Mouse (Mus musculus): ENCODE measurements around the gene Fbxw11. TPM values are rescaled to one million over a fixed set of nuclear protein-coding genes. Genes with fewer than 3 reads are reported as not detected.
"Not testable (repeated sequence)": the region's sequence is repeated elsewhere in the genome, so short reads cannot be mapped to it uniquely, and the experiment has no call there.

Fbxw11 gene
- total RNA-seq, 1 experiment from 2014 or later: 49.9 TPM

DNA sequence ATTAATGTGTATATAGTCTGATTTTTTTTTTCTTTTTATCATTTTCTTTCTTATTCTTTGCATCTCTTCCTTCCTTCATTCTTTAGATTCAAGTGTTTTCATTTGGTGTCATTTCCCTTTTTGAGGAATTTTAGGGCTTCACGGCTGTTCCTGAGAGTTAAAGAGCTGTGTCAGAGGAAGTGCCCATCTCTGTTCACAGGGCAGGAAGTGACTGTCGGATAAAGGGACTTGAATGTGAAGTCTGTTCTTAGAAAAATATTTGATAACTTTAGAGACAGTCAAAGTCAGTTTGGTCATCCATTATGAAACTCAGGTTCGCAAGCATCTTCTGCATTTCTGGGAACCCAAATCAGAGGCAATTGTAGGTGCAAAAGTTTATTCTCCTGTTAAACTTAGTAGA, 55.2 kb downstream of the Fbxw11 start:
- ATAC-seq (ENCODE audit: extremely low read depth, insufficient number of reproducible peaks, low FRiP score, poor library complexity, severe bottlenecking): no peak

DNA sequence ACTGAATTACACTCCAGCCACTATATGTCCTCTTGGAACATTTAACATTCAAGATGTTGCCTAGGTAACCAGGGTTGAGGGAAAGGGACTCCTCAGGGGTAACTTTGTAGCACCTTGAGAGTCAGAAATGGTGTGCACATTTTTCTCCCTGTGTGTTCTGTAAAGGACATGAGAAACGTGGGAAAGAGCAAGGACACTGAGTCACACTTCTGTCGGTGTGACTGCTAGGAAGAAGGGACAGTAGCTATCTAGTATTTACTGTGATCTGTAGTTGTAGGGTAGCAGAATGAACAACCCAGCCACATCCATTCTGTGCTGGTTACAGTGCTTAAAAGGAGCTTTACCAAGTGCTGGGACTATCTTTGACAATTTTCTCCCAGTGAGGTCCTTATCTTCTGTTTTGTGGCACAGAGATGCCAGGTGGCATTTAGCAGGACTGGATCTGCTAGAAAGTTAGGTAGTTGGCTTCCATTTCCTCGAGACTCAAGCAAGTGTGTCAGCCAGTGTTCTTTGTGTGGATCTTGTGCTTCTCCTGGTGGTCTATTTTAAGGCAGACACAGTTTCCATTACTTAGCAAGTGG, 57.5 kb downstream of the Fbxw11 start:
- ATAC-seq (ENCODE audit: extremely low read depth, insufficient number of reproducible peaks, low FRiP score, poor library complexity, severe bottlenecking): no peak

DNA sequence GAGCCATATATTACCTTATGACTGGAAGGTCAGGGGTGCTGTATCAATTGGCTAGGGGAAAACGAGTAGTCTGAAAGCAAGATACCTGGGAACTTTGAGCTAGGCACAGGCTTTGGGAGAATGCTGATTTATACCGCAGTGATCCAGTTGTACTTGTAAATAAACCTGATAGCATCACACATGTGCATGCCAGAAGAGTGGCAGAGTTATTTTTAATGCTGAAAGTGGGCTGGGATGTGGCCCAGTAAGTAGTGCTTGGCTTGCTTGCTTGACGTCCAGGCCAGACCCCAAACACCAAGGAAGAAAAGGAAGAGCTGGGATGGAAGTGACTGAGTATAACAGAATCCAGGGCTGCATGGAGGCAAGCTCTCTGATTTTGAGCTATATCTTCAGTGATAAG, 59.0 kb downstream of the Fbxw11 start:
- ATAC-seq (ENCODE audit: extremely low read depth, insufficient number of reproducible peaks, low FRiP score, poor library complexity, severe bottlenecking): no peak

DNA sequence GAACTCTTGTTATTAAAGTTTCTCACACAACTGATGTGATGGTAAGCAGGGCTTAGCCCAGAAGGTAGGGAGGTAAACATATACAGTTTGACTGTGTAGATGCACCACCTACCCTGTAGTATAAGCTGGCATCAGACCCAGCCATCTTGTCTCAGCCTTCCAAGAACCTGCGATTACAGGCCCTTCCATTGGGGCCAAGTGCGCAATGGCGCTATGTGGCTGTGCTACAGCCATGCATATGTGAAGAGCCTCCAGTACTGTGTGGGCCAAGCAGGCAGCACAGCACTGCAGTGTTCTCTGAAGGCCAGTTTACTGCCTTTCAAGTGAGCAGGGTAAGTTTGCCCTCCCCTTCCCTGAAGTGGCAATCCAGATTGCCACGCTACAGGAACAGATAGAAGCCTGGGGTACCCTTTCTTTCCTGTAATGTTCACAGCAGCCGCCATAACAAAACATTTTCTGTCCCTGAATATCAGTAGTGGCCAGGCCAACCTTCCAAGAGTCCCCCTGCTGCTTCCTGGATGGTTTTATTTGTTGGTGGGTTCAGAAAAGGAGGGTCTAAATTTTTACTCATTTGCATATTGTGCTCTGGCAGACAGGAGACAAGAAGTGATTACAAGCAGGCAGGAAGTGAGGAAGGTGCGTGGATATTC, 61.8 kb downstream of the Fbxw11 start:
- ATAC-seq (ENCODE audit: extremely low read depth, insufficient number of reproducible peaks, low FRiP score, poor library complexity, severe bottlenecking): no peak

- ATAC-seq (ENCODE audit: extremely low read depth, insufficient number of reproducible peaks, low FRiP score, poor library complexity, severe bottlenecking): no peak
Observed at GRCm38 (mm10) chr11:32706406-32706993, 64.0 kb downstream of the Fbxw11 start.

- no peak for ATAC-seq (ENCODE audit: extremely low read depth, insufficient number of reproducible peaks, low FRiP score, poor library complexity, severe bottlenecking)
Observed at GRCm38 (mm10) chr11:32707481-32707880, 65.0 kb downstream of the Fbxw11 start.

GRCm38 (mm10) chr11:32708739-32709501, 66.4 kb downstream of the Fbxw11 start:
- ATAC-seq (ENCODE audit: extremely low read depth, insufficient number of reproducible peaks, low FRiP score, poor library complexity, severe bottlenecking): no peak

- no peak for ATAC-seq (ENCODE audit: extremely low read depth, insufficient number of reproducible peaks, low FRiP score, poor library complexity, severe bottlenecking)
Observed at GRCm38 (mm10) chr11:32709563-32709962, 67.0 kb downstream of the Fbxw11 start.

GRCm38 (mm10) chr11:32714230-32714629, 71.7 kb downstream of the Fbxw11 start:
- no peak for ATAC-seq (ENCODE audit: extremely low read depth, insufficient number of reproducible peaks, low FRiP score, poor library complexity, severe bottlenecking)

GRCm38 (mm10) chr11:32714896-32715295, 72.4 kb downstream of the Fbxw11 start:
- no peak for ATAC-seq (ENCODE audit: extremely low read depth, insufficient number of reproducible peaks, low FRiP score, poor library complexity, severe bottlenecking)

GRCm38 (mm10) chr11:32715495-32715894, 73.0 kb downstream of the Fbxw11 start:
- peak; percentile 78 for ATAC-seq (ENCODE audit: extremely low read depth, insufficient number of reproducible peaks, low FRiP score, poor library complexity, severe bottlenecking)

GRCm38 (mm10) chr11:32715970-32716369, 73.4 kb downstream of the Fbxw11 start:
- ATAC-seq (ENCODE audit: extremely low read depth, insufficient number of reproducible peaks, low FRiP score, poor library complexity, severe bottlenecking): no peak

DNA sequence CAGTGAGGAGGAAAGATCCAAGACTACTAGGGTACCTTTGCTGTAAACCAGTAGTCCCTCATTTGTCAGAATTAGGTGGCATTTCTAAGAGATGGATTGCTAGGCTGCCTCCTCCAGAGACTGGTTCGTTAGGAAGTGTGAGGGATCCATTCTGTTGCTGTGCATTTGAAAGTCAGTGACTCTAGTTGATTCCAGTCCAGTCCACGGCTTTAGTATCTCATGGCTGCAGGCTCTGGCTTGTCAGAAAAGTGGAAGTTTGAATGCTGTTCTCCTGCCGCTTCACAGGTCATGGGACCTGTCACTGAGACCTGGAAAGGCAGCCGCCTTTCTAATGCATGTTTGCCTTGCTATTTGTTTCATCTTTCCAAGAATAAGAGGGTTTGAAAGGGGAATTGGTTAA, 74.4 kb downstream of the Fbxw11 start:
- ATAC-seq (ENCODE audit: extremely low read depth, insufficient number of reproducible peaks, low FRiP score, poor library complexity, severe bottlenecking): no peak

DNA sequence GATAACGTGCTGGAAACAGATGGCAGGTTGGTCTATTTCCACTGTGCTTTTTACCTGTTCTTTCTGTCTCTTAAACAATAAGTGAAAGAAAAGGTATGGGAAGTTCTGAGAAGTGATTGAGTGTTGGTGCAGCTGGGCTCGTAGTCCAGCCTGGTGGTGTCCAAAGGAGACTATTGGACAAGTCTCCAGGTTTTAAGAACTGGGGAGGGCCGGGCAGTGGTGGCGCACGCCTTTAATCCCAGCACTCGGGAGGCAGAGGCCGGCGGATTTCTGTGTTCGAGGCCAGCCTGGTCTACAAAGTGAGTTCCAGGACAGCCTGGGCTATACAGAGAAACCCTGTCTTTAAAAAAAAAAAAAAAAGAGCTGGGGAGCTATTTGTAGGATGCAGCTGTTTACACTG, 75.2 kb downstream of the Fbxw11 start:
- not testable (repeated sequence) for ATAC-seq (ENCODE audit: extremely low read depth, insufficient number of reproducible peaks, low FRiP score, poor library complexity, severe bottlenecking)

- ATAC-seq (ENCODE audit: extremely low read depth, insufficient number of reproducible peaks, low FRiP score, poor library complexity, severe bottlenecking): no peak
Observed at GRCm38 (mm10) chr11:32718371-32718770, 75.8 kb downstream of the Fbxw11 start.

DNA sequence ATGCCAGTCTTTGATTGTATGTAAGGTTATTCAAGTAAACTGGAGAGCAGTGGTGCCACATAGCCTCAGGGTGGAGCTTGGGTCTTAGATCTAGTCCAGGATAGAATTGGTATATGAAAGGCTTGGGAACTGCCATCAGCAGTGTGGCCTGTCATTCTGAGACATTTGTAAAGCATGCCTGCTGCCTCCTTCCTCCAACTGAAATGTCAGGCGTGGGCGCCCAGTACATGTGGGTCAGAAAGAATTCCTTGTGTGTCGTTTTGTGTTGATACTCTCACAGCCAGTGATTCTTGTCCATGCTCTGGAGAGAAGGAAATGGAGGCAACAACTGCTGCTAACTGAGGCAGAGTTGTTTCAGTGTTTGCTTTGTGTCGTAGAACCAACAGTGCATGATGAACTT, 76.5 kb downstream of the Fbxw11 start:
- ATAC-seq (ENCODE audit: extremely low read depth, insufficient number of reproducible peaks, low FRiP score, poor library complexity, severe bottlenecking): no peak

DNA sequence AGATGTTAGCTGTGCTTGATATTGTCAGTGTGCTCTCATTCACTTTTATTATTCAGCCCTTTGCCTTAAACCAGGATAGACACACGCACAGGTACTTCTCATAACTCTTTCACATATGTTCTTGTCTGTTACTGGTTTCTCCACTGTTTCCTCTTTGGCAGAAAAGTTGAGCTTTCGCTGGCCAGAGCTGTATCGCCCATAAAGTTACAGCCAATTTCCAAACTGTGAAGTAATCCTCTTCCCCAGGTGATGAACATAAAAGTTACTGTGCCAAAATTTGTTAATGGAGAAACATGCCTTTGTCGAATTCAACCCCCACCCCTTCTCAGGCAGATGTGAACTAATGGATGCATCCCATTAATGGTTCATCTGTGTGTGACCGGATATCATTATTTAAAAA, 80.1 kb downstream of the Fbxw11 start:
- no peak for ATAC-seq (ENCODE audit: extremely low read depth, insufficient number of reproducible peaks, low FRiP score, poor library complexity, severe bottlenecking)

- ATAC-seq (ENCODE audit: extremely low read depth, insufficient number of reproducible peaks, low FRiP score, poor library complexity, severe bottlenecking): no peak
Observed at GRCm38 (mm10) chr11:32723287-32723686, 80.8 kb downstream of the Fbxw11 start.

DNA sequence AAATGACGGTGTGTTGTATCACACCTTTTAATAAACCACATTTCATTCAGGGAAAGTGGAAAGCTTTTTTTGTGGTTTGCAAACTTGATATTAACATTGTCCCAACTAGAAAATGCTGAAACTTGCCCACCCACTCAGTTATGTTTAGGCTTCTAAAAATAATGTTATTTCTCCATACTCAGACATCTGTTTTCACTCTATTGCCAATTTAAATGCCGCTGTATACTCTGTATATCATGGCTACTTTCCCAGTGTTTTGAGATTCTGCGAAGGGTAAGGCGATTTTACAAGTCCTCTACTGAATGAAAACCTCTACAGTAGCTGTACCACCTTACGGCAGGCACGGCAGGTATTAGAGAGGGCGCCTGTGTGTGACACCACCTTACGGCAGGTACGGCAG, 82.6 kb downstream of the Fbxw11 start:
- no peak for ATAC-seq (ENCODE audit: extremely low read depth, insufficient number of reproducible peaks, low FRiP score, poor library complexity, severe bottlenecking)

- no peak for ATAC-seq (ENCODE audit: extremely low read depth, insufficient number of reproducible peaks, low FRiP score, poor library complexity, severe bottlenecking)
Observed at GRCm38 (mm10) chr11:32732467-32732866, 89.9 kb downstream of the Fbxw11 start.
